Mouse (Mus musculus) intestine, embryonic 14.5 days (tissue): ENCODE measurements around the gene Htr3b. TPM values are rescaled to one million over a fixed set of nuclear protein-coding genes. Genes with fewer than 3 reads are reported as not detected.

ENCODE experiments used
- ATAC-seq: fragments of 200-750 bp; cut with Nextera tagmentation; replicated peaks from 2 replicates; pipeline ENCODE4 v1.8.0; 2017; ENCODE audit warnings: low read depth, moderate number of reproducible peaks, moderate TSS enrichment, moderate library complexity; ENCODE audit not compliant: low FRiP score, low TSS enrichment
- DNase-seq: peaks from one replicate; pipeline ENCODE4 v3.0.0-alpha.2; 2018; ENCODE audit warnings: low spot score
- H3K27ac ChIP-seq: fragments of 300-500 bp; sonication (generic); 2 replicates; pipeline ENCODE4 v1.5.1; 2014; ENCODE audit warnings: low read depth, mild to moderate bottlenecking, control low read depth
- H3K27me3 ChIP-seq: fragments of 300-500 bp; sonication (generic); replicated peaks from 2 replicates; pipeline ENCODE4 v1.6.1; 2014; ENCODE audit warnings: low read length, control low read depth; ENCODE audit not compliant: control insufficient read depth, insufficient read depth
- H3K36me3 ChIP-seq: fragments of 300-500 bp; sonication (generic); 2 replicates; pipeline ENCODE4 v1.6.1; 2014; ENCODE audit warnings: low read length, control low read depth; ENCODE audit not compliant: control insufficient read depth, insufficient read depth
- H3K4me1 ChIP-seq: fragments of 300-500 bp; sonication (generic); replicated peaks from 2 replicates; pipeline ENCODE4 v1.6.1; 2014; ENCODE audit warnings: low read length, control low read depth, mixed read lengths; ENCODE audit not compliant: control insufficient read depth, insufficient read depth
- H3K4me2 ChIP-seq: fragments of 300-500 bp; sonication (generic); 2 replicates; pipeline ENCODE4 v1.6.1; 2014; ENCODE audit warnings: low read length
- H3K4me3 ChIP-seq: fragments of 300-500 bp; sonication (generic); 2 replicates; pipeline ENCODE4 v1.5.1; 2014; ENCODE audit warnings: low read depth, low read length, control low read depth, mixed read lengths
- H3K9ac ChIP-seq: fragments of 300-500 bp; sonication (generic); 2 replicates; pipeline ENCODE4 v1.6.1; 2014; ENCODE audit warnings: mild to moderate bottlenecking, low read length
- H3K9me3 ChIP-seq: fragments of 300-500 bp; sonication (generic); 2 replicates; pipeline ENCODE4 v1.6.1; 2016; ENCODE audit warnings: low read length, control low read depth; ENCODE audit not compliant: control insufficient read depth
- WGBS: fragments of 180-500 bp; shearing (Covaris S2); extraction: QIAGEN DNeasy Blood & Tissue Kit; methylation state at CpG from one replicate; pipeline ENCODE4 v1.1.7; 2014; 5-methylcytosine and 5-hydroxymethylcytosine counted together
- polyA plus RNA-seq: library from polyadenylated mRNA; unstranded; fragments of >200 nt; fragmentation: Nextera tagmentation; extraction: Ambion mirVana; gene quantifications from 2 replicates; pipeline ENCODE4 v1.2.1, GENCODE M21; 2014

The Htr3b gene
- polyA plus RNA-seq, 1 experiment from 2014 or later: 2.3 TPM

DNA sequence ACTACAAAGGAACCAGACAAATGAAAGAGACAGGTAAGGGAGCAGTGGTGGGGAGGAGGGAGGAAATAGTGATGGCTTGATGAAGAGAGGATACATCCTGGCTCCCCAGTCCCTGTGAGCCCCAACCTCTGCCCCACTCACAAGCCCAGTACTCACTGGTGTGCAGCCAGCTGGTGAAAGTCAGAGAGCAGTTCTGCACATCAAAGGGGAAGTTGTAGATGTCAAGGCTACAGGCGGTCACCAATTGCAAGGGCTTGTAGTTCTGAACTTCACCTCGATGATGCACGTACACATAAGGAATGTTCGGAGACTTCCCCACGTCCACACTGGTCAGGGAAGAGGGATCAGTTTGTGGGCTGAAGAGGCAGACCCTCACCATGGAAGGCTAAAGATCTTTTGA is 60.4 kb downstream of the Htr3b start:
- Histone ChIP-seq H3K36me3 (no peaks in the 10 kb centered on the region), H3K27me3 (no peaks in the 10 kb centered on the region), H3K27ac (no peak overlapping the region), H3K9me3 (no peaks in the 10 kb centered on the region), H3K4me1 (no peaks in the 10 kb centered on the region), H3K9ac (no peak overlapping the region), H3K4me3 (no peak overlapping the region), H3K4me2 (no peak overlapping the region)
- DNase-seq (no peak), ATAC-seq (no peak)
- 79% methylated on average over 5 of the region's 5 CpGs for WGBS

DNA sequence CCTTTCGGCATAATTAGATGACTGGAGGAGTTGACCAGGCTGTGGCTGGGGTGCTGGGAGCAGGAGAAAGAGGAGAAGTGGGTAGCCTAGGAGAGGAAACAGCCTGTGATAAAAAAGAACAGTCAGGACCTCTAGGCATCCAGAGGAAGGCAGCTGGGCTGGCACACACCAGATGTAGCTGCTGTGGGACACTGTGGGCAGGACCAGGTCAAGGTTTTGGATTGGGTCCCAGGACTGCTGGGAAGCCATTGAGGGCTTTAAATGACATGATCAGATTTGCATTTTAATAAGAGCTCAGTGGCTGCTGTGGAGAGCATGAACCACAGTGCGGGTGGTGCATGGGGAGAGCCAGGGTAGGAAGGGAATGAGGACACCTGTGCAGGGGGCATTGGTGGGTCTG is 61.0 kb downstream of the Htr3b start:
- Histone ChIP-seq H3K4me3 (no peak overlapping the region), H3K9ac (no peak overlapping the region), H3K36me3 (no peaks in the 10 kb centered on the region), H3K27me3 (no peaks in the 10 kb centered on the region), H3K9me3 (no peaks in the 10 kb centered on the region), H3K4me2 (no peak overlapping the region), H3K4me1 (no peaks in the 10 kb centered on the region), H3K27ac (no peak overlapping the region)
- DNase-seq (no peak), ATAC-seq (no peak)
- 69% methylated on average over 2 of the region's 2 CpGs for WGBS

DNA sequence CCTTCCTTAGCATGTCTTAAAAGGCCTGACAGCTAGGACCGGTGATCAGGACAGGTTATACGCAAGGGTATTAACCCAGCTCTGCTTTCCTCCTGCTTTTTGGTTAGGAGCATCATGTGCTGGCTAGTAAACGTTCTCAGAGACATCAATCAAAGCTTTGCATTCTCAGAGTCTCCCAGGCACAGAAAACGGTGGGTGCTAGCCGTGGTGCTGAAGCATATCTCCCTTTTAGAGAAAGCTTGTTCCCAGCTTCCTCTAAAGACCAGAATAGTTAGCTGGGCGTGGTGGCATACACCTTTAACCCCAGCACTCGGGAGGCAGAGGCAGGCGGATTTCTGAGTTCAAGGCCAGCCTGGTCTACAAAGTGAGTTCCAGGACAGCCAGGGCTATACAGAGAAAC is 66.2 kb downstream of the Htr3b start:
- Histone ChIP-seq H3K4me2 (no peak overlapping the region), H3K27me3 (no peaks in the 10 kb centered on the region; the same call in 1 of the 2 replicates), H3K9me3 (no peaks in the 10 kb centered on the region), H3K36me3 (no peaks in the 10 kb centered on the region), H3K9ac (no peak overlapping the region), H3K4me3 (no peak overlapping the region), H3K4me1 (no peaks in the 10 kb centered on the region), H3K27ac (no peak overlapping the region)
- ATAC-seq: no peak
- WGBS: 20% methylated on average over 8 of the region's 8 CpGs
- peak; percentile 77 for DNase-seq

DNA sequence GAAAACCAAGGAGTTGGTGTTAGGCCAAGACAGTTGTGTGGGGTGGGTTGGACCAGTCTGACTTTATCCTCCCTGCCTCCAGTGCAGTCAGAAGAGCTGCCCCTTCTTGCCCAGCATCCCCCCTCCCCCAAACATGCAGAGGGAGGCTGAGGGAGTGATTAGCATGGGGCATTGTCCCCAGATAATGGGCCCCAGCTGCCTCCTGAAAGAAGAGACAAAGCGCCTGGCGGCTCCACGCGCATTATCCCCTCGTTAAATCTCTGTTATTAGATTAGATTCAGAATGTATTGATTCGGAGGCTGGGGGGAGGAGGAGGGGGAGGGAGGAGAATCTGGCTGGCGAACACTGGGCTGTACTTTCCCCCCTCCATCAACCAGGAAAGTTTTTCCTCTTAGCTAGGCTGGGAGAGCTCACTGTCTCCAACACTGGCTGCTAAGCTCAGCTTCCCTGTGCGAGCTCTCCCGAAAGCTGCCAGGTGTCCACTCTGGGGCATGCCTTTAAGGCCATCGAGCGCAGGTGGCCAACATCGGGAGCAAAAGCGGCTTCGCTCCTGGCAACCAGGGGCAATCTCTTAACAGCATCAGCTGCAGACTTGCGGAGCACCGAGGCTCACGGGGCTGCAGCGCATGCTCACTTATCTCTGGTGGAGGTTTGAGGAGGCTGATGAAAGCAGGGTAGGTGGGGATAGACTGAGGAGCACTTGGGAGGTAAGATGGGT is 68.8 kb downstream of the Htr3b start:
- H3K27me3 ChIP-seq: no peaks in the 10 kb centered on the region; the same call in 1 of the 2 replicates
- H3K4me1 ChIP-seq: no peaks in the 10 kb centered on the region
- H3K9ac ChIP-seq: no peak overlapping the region
- ATAC-seq (no peak), DNase-seq (no peak)
- no peak overlapping the region for H3K4me2 ChIP-seq
- WGBS: 32% methylated on average over 18 of the region's 18 CpGs
- H3K4me3 ChIP-seq: no peak overlapping the region
- H3K27ac ChIP-seq: no peak overlapping the region
- no peaks in the 10 kb centered on the region for H3K36me3 ChIP-seq
- H3K9me3 ChIP-seq: no peaks in the 10 kb centered on the region

DNA sequence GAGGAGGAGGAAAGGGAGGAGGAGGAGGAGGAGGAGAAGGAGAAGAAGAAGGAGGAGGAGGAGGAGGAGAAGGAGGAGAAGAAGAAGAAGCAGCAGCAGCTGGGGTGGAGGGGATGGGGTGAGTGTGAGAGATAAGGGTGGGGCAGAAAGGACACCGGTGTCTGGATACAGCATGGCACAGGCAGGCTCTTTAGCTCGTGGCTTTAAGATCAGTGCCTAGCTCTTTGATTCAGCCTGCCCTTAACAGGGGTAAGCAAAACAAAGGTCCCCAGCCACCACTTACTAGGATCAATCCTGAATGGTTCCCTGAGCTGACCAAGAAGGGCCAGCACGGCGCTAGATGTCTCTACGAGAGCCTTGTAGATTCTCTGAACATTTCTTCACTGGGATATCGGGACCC is 70.0 kb downstream of the Htr3b start:
- Histone ChIP-seq H3K4me2 (no peak overlapping the region), H3K36me3 (no peaks in the 10 kb centered on the region), H3K9ac (no peak overlapping the region), H3K9me3 (no peaks in the 10 kb centered on the region), H3K27me3 (no peaks in the 10 kb centered on the region; the same call in 1 of the 2 replicates), H3K27ac (no peak overlapping the region), H3K4me1 (no peaks in the 10 kb centered on the region), H3K4me3 (no peak overlapping the region)
- WGBS: 70% methylated on average over 6 of the region's 6 CpGs
- no peak for DNase-seq
- no peak for ATAC-seq

DNA sequence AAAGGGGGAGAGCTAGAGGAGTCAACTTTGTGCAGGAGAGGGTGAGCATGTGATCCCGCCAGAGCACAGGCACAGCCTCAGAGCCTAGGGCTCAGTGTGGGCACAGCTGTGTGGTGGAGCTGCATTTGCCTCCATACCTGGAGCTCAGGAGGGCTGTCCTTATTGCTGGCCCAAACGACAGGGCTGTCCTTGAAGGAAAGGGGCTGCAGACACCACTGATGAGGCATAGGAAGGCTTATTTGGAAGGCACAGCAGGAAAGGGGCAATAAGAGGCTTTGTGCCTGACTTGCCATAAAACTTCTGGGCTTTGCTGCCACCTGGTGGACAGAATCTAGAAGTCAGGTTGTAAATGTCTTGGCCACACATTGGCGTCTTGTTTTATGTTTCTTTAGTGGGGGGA is 70.8 kb downstream of the Htr3b start:
- Histone ChIP-seq H3K9ac (no peak overlapping the region), H3K4me2 (no peak overlapping the region), H3K27ac (no peak overlapping the region), H3K4me3 (no peak overlapping the region), H3K4me1 (no peaks in the 10 kb centered on the region), H3K27me3 (no peaks in the 10 kb centered on the region; the same call in 1 of the 2 replicates), H3K9me3 (no peaks in the 10 kb centered on the region), H3K36me3 (no peaks in the 10 kb centered on the region)
- 27% methylated on average over 3 of the region's 3 CpGs for WGBS
- ATAC-seq (no peak), DNase-seq (peak; percentile 88)

DNA sequence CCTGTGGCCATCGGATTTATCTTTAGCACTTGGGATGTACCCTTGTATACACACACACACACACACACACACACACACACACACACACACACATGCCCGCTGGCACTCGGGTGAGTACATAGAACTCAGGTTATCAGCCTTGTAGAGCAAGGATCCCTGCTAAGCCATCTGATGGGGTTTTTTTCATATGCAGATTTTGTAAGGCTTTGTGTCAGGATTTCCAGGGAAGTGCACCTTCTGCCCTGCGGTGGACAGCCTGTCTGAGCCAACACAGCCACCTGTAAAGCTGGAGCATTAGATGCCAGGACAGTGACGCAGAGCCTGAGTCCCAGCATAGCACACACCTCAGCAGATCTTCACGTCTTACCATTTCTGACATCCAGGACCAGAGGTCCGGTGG is 75.7 kb downstream of the Htr3b start:
- Histone ChIP-seq H3K9ac (no peak overlapping the region), H3K4me1 (no peaks in the 10 kb centered on the region), H3K4me3 (no peak overlapping the region), H3K27ac (no peak overlapping the region), H3K27me3 (no peaks in the 10 kb centered on the region), H3K36me3 (no peaks in the 10 kb centered on the region), H3K9me3 (no peaks in the 10 kb centered on the region), H3K4me2 (no peak overlapping the region)
- 77% methylated on average over 7 of the region's 7 CpGs for WGBS
- ATAC-seq (no peak), DNase-seq (no peak)

Other genes with a start within 250 kb of the Htr3b start
- gene Zbtb16, start 128.8 kb downstream of the Htr3b start, polyA plus RNA-seq: 2.4 and 3.4 TPM in 2 replicates
- gene Htr3a, start 53.9 kb downstream of the Htr3b start, polyA plus RNA-seq: 2.5 and 2.7 TPM in 2 replicates
- gene Usp28, start 20.4 kb upstream of the Htr3b start, polyA plus RNA-seq: 26.7 and 30.7 TPM in 2 replicates
- gene Zw10, start 90.6 kb upstream of the Htr3b start, polyA plus RNA-seq: 37.0 and 44.0 TPM in 2 replicates
- gene Tmprss5, start 116.3 kb upstream of the Htr3b start, polyA plus RNA-seq: 1.2 and 1.3 TPM in 2 replicates